Mouse (Mus musculus): Measurements from ENCODE around the gene Gm10310. TPM values are rescaled to one million over a fixed set of nuclear protein-coding genes. Genes with fewer than 3 reads are reported as not detected.
"Not testable (repeated sequence)": the region's sequence is repeated elsewhere in the genome, so short reads cannot be mapped to it uniquely, and the experiment has no call there.

The Gm10310 gene
- polyA plus RNA-seq (2012; rRNA removed), result not detected in 2 replicates

DNA sequence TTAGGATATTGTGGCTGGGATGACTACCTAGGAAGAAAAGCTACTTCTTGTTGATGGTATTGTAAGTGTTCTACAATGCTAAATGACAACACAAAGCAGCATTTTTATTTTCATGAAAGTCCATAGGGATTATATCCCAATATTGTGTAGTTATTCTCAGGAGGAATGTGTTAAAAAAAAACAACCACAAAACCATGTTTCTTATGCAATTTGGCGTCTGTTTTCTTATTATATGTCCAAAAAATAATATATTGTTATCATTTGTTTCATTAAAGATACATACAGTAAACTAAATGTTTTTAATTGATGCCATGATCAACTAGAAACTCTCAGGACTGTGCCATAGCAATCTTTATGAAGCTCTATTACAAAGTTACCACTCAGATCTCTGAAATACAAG is at the start of gene Gm10310:
TSS of gene Gm10310 (minus strand) at position 101 of the 400 bp plus-strand sequence.
- not testable (repeated sequence) for H3K4me1 ChIP-seq (ENCODE audit: control insufficient read depth, insufficient read depth, insufficient read length, low read length); H3K27me3 ChIP-seq (ENCODE audit: control insufficient read depth, insufficient read depth, low read length); H3K36me3 ChIP-seq (ENCODE audit: control insufficient read depth, insufficient read depth, low read length); H3K27ac ChIP-seq (ENCODE audit: insufficient read depth, low read depth, low read length); H3K4me3 ChIP-seq (ENCODE audit: low read depth, low read length)
- WGBS, result no CpG with 5 or more reads among the region's 1 CpGs

DNA sequence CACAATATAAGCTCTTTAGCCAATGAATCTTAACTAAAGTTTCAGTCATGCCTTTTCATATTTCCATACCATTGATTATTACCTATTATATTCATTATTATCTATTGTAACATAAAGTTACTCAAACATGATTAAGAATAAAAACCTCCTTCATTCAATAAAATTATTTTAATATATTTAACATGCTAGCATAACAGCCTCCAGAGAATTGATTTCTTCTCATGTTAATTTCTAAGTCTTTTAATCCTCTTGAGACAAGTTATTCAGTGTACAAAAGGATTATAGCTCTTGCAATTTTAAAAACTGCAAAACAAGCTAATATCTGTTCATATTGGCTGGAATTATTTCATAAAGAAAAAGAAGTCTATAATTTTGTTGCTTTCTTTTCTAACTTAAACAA is 45.2 kb upstream of the Gm10310 start, which contains the start of gene Olfr821:
TSS of gene Olfr821 (plus strand) at position 301 of the 400 bp plus-strand sequence.
- no peaks in the 10 kb centered on the region for H3K27me3 ChIP-seq (ENCODE audit: control insufficient read depth, insufficient read depth, low read length)
- TF ChIP-seq POLR2A (IDR thresholded peaks at IDR 0.05; ENCODE audit: low read depth, low read length) (no peak), CTCF (IDR thresholded peaks at IDR 0.05; ENCODE audit: extremely low read depth, insufficient read length, insufficient replicate concordance, low read depth, low read length) (no peak)

DNA sequence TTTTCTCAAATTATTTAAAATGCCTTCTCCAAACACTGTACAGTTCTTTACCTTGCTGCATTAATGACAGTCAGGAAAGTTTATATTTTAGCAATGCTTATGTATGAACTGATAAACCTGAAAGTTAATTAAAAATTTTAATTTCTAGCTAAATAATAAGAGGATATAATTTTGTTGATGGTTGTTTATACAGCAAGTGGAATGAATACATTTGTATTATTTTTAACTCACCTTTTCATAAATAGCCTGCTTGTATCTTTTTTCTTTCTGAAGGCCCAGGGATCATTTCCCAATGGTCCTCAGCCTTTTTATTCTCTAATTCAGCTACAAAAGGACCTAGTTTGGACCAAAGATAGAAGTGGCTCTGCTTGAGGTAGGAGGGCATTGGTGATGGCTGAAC is 27.5 kb upstream of the Gm10310 start, which contains the start of gene Olfr820:
TSS of gene Olfr820 (plus strand) at position 301 of the 400 bp plus-strand sequence.
- Histone ChIP-seq H3K27ac (ENCODE audit: insufficient read depth, low read depth, low read length) (no peak within 1 kb of the TSS), H3K4me1 (ENCODE audit: control insufficient read depth, insufficient read depth, insufficient read length, low read length) (no peaks in the 10 kb centered on the region), H3K27me3 (ENCODE audit: control insufficient read depth, insufficient read depth, low read length) (no peaks in the 10 kb centered on the region), H3K36me3 (ENCODE audit: control insufficient read depth, insufficient read depth, low read length) (no peaks in the 10 kb centered on the region), H3K4me3 (ENCODE audit: low read depth, low read length) (no peak within 1 kb of the TSS)
- TF ChIP-seq CTCF (IDR thresholded peaks at IDR 0.05; ENCODE audit: extremely low read depth, insufficient read length, insufficient replicate concordance, low read depth, low read length) (no peak), POLR2A (IDR thresholded peaks at IDR 0.05; ENCODE audit: low read depth, low read length) (no peak)

More for the DNA sequence above, 45.2 kb upstream of the Gm10310 start, which contains the start of gene Olfr821:
- H3K27ac ChIP-seq (ENCODE audit: insufficient read depth, low read depth, low read length), result no peak within 1 kb of the TSS
- H3K4me1 ChIP-seq (ENCODE audit: control insufficient read depth, insufficient read depth, insufficient read length, low read length), result no peaks in the 10 kb centered on the region
- no peaks in the 10 kb centered on the region for H3K36me3 ChIP-seq (ENCODE audit: control insufficient read depth, insufficient read depth, low read length)
- H3K4me3 ChIP-seq (ENCODE audit: low read depth, low read length), result no peak within 1 kb of the TSS

- not testable (repeated sequence) for H3K27ac ChIP-seq (ENCODE audit: insufficient read depth, low read depth, low read length); H3K36me3 ChIP-seq (ENCODE audit: control insufficient read depth, insufficient read depth, low read length); H3K4me1 ChIP-seq (ENCODE audit: control insufficient read depth, insufficient read depth, insufficient read length, low read length); H3K4me3 ChIP-seq (ENCODE audit: low read depth, low read length); H3K27me3 ChIP-seq (ENCODE audit: control insufficient read depth, insufficient read depth, low read length)
- WGBS, result 84% methylated on average over 4 of the region's 4 CpGs
These were observed 20.5 kb upstream of the Gm10310 start for GRCm38 (mm10) chr10:130005366-130005765.

GRCm38 (mm10) chr10:130004104-130004503 is 19.2 kb upstream of the Gm10310 start:
- 81% methylated on average over 4 of the region's 4 CpGs for WGBS
- H3K4me3 ChIP-seq (ENCODE audit: low read depth, low read length); H3K36me3 ChIP-seq (ENCODE audit: control insufficient read depth, insufficient read depth, low read length); H3K4me1 ChIP-seq (ENCODE audit: control insufficient read depth, insufficient read depth, insufficient read length, low read length); H3K27ac ChIP-seq (ENCODE audit: insufficient read depth, low read depth, low read length); H3K27me3 ChIP-seq (ENCODE audit: control insufficient read depth, insufficient read depth, low read length): not testable (repeated sequence)

- H3K27ac ChIP-seq (ENCODE audit: insufficient read depth, low read depth, low read length); H3K4me3 ChIP-seq (ENCODE audit: low read depth, low read length); H3K27me3 ChIP-seq (ENCODE audit: control insufficient read depth, insufficient read depth, low read length); H3K4me1 ChIP-seq (ENCODE audit: control insufficient read depth, insufficient read depth, insufficient read length, low read length); H3K36me3 ChIP-seq (ENCODE audit: control insufficient read depth, insufficient read depth, low read length): not testable (repeated sequence)
- WGBS, result no CpG with 5 or more reads among the region's 3 CpGs
These were observed 3.0 kb downstream of the Gm10310 start for GRCm38 (mm10) chr10:129981867-129982266.

GRCm38 (mm10) chr10:129976040-129976439 is 8.8 kb downstream of the Gm10310 start, which contains the start of gene Olfr247:
Gene Olfr247, minus strand, starts transcription at chr10:129976140.
- not testable (repeated sequence) for H3K4me1 ChIP-seq (ENCODE audit: control insufficient read depth, insufficient read depth, insufficient read length, low read length); H3K4me3 ChIP-seq (ENCODE audit: low read depth, low read length); H3K27ac ChIP-seq (ENCODE audit: insufficient read depth, low read depth, low read length); H3K36me3 ChIP-seq (ENCODE audit: control insufficient read depth, insufficient read depth, low read length); H3K27me3 ChIP-seq (ENCODE audit: control insufficient read depth, insufficient read depth, low read length)
- WGBS, result no CpG with 5 or more reads among the region's 2 CpGs

DNA sequence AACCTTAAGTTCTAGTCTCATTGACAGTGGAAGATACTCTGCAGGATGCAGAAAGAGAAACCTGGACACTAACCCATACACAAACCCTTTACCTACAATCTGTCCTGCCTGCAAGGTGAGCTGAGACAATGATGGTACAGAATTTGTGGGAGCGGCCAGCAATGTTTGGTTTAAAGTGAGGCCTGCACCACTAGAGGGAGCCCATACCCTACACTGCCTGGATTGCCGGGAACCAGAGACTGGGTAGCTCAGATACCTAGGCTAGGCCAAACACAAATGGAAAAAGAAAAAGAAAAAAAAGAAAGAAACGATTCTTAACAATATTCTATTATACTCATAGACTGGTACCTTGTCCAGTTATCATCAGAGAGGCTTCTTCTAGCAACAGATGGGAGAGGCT is 11.9 kb downstream of the Gm10310 start:
- H3K27ac ChIP-seq (ENCODE audit: insufficient read depth, low read depth, low read length); H3K4me3 ChIP-seq (ENCODE audit: low read depth, low read length): not testable (repeated sequence)
- no CpG with 5 or more reads among the region's 3 CpGs for WGBS

GRCm38 (mm10) chr10:129967166-129967565 is 17.7 kb downstream of the Gm10310 start, which contains the start of gene Olfr819:
Gene Olfr819, minus strand, starts transcription at chr10:129967266.
- H3K36me3 ChIP-seq (ENCODE audit: control insufficient read depth, insufficient read depth, low read length); H3K4me1 ChIP-seq (ENCODE audit: control insufficient read depth, insufficient read depth, insufficient read length, low read length); H3K4me3 ChIP-seq (ENCODE audit: low read depth, low read length); H3K27ac ChIP-seq (ENCODE audit: insufficient read depth, low read depth, low read length); H3K27me3 ChIP-seq (ENCODE audit: control insufficient read depth, insufficient read depth, low read length): not testable (repeated sequence)
- 71% methylated on average over 2 of the region's 2 CpGs for WGBS

More for the DNA sequence above, 11.9 kb downstream of the Gm10310 start:
- H3K36me3 ChIP-seq (ENCODE audit: control insufficient read depth, insufficient read depth, low read length); H3K4me1 ChIP-seq (ENCODE audit: control insufficient read depth, insufficient read depth, insufficient read length, low read length); H3K27me3 ChIP-seq (ENCODE audit: control insufficient read depth, insufficient read depth, low read length): not testable (repeated sequence)

GRCm38 (mm10) chr10:129966232-129966631 is 18.6 kb downstream of the Gm10310 start:
- H3K4me1 ChIP-seq (ENCODE audit: control insufficient read depth, insufficient read depth, insufficient read length, low read length), result not testable (repeated sequence)
- 94% methylated on average over 2 of the region's 3 CpGs for WGBS

More at GRCm38 (mm10) chr10:129966232-129966631, 18.6 kb downstream of the Gm10310 start:
- not testable (repeated sequence) for H3K36me3 ChIP-seq (ENCODE audit: control insufficient read depth, insufficient read depth, low read length); H3K27me3 ChIP-seq (ENCODE audit: control insufficient read depth, insufficient read depth, low read length); H3K27ac ChIP-seq (ENCODE audit: insufficient read depth, low read depth, low read length); H3K4me3 ChIP-seq (ENCODE audit: low read depth, low read length)
